Mouse (Mus musculus) stomach, embryonic 14.5 days (tissue): ENCODE data around the gene Pcnx2. TPM values are rescaled to one million over a fixed set of nuclear protein-coding genes. Genes with fewer than 3 reads are reported as not detected.

Source experiments
- ATAC-seq: fragments of 200-750 bp; cut with Nextera tagmentation; 2 replicates; pipeline ENCODE4 v1.8.0; 2017; ENCODE audit warnings: low read depth, moderate TSS enrichment; ENCODE audit not compliant: insufficient number of reproducible peaks, insufficient read depth, low FRiP score
- H3K27ac ChIP-seq: fragments of 300-500 bp; sonication (generic); 2 replicates; pipeline ENCODE4 v1.5.1; 2014; ENCODE audit warnings: mild to moderate bottlenecking, low read length, moderate library complexity, mixed read lengths
- H3K27me3 ChIP-seq: fragments of 300-500 bp; sonication (generic); 2 replicates; pipeline ENCODE4 v1.6.1; 2014; ENCODE audit warnings: low read length, control low read depth, mixed read lengths; ENCODE audit not compliant: control insufficient read depth, insufficient read depth
- H3K36me3 ChIP-seq: fragments of 300-500 bp; sonication (generic); 2 replicates; pipeline ENCODE4 v1.6.1; 2014; ENCODE audit warnings: mild to moderate bottlenecking, control low read depth, low read length, moderate library complexity, mixed read lengths; ENCODE audit not compliant: control insufficient read depth, insufficient read depth
- H3K4me1 ChIP-seq: fragments of 300-500 bp; sonication (generic); 2 replicates; pipeline ENCODE4 v1.6.1; 2014; ENCODE audit warnings: low read length, control low read depth, mixed read lengths; ENCODE audit not compliant: control insufficient read depth, insufficient read depth
- H3K4me2 ChIP-seq: fragments of 300-500 bp; sonication (generic); replicated peaks from 2 replicates; pipeline ENCODE4 v1.6.1; 2014; ENCODE audit warnings: low read depth, low read length, control low read depth
- H3K4me3 ChIP-seq: fragments of 300-500 bp; sonication (generic); 2 replicates; pipeline ENCODE4 v1.5.1; 2014; ENCODE audit warnings: low read depth, low read length, control low read depth
- H3K9ac ChIP-seq: fragments of 300-500 bp; sonication (generic); replicated peaks from 2 replicates; pipeline ENCODE4 v1.6.1; 2014; ENCODE audit warnings: low read depth, mild to moderate bottlenecking, control low read depth, low read length, moderate library complexity, mixed read lengths
- H3K9me3 ChIP-seq: fragments of 300-500 bp; sonication (generic); 2 replicates; pipeline ENCODE4 v1.6.1; 2016; ENCODE audit warnings: low read depth, low read length, control low read depth; ENCODE audit not compliant: control insufficient read depth
- WGBS: fragments of 180-500 bp; shearing (Covaris S2); extraction: QIAGEN DNeasy Blood & Tissue Kit; methylation state at CpG from one replicate; pipeline ENCODE4 v1.1.7; 2014; 5-methylcytosine and 5-hydroxymethylcytosine counted together
- polyA plus RNA-seq: library from polyadenylated mRNA; unstranded; fragments of >200 nt; fragmentation: Nextera tagmentation; extraction: Ambion mirVana; gene quantifications from 2 replicates; pipeline ENCODE4 v1.2.1, GENCODE M21; 2014

Gene Pcnx2
- polyA plus RNA-seq, 1 experiment from 2014 or later = 0.29 TPM

DNA sequence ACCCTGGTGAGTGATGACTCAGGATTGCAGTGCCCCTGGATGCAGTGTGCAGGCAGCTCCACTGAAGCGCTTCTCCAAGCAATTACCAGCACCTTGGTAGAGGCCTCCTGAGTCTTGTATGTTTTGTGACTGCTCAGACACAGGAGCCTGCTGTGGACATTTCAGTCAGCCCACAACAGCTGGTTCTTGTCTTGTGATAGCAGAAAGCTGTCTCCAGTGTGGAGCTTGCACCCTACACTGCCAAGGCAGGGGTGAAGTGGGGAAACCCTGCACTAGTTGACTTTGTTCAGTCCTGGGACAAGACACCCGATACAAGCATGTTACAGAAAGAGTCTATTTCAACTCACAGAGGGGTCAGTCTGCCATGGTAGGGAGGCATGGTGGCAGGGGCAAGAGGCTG lies 102.8 kb downstream of the Pcnx2 start:
- no peak overlapping the region for H3K4me2 ChIP-seq
- 67% methylated on average over 2 of the region's 2 CpGs for WGBS
- H3K27ac ChIP-seq = no peak overlapping the region
- no peaks in the 10 kb centered on the region for H3K27me3 ChIP-seq
- ATAC-seq = no peak
- H3K4me1 ChIP-seq = peaks cover 7% of the 10 kb centered on the region; the same call in 1 of the 2 replicates
- no peaks in the 10 kb centered on the region for H3K36me3 ChIP-seq
- no peaks in the 10 kb centered on the region for H3K9me3 ChIP-seq
- no peak overlapping the region for H3K9ac ChIP-seq
- H3K4me3 ChIP-seq = no peak overlapping the region

DNA sequence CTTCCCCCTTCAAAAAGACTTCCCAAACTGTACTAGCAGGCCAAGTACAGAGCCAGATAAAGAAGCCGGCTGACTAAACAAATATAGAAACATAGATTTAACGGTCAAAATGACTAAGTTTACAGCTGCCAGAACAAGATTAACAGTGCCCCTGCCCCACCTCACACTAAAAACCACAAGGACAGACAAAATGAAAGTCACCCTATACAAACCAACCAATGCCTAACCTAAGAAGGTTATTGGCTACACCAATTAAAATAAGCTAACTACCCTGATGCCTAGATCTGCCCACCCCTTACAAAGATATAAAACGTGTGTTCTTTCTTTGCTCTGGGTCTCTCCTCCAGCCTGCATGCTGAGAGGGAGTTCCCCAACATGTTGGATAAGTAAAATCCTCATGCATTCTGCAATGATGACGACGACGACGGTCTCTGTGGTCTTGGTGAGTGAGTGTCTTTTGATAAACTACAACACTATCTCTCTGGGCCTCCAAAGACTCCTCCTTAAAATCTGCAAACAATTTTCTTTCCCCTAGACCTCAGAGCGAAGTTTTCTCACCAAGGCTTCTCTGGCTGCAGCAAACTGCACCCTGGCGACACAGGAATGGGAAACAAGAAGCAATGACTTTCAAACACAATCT lies 105.2 kb downstream of the Pcnx2 start:
- Histone ChIP-seq H3K36me3 (no peaks in the 10 kb centered on the region), H3K4me2 (no peak overlapping the region), H3K4me1 (peaks cover 7% of the 10 kb centered on the region; the same call in 1 of the 2 replicates), H3K9me3 (no peaks in the 10 kb centered on the region), H3K27ac (no peak overlapping the region), H3K4me3 (no peak overlapping the region), H3K27me3 (no peaks in the 10 kb centered on the region), H3K9ac (no peak overlapping the region)
- ATAC-seq = no peak
- WGBS = 69% methylated on average over 9 of the region's 9 CpGs

DNA sequence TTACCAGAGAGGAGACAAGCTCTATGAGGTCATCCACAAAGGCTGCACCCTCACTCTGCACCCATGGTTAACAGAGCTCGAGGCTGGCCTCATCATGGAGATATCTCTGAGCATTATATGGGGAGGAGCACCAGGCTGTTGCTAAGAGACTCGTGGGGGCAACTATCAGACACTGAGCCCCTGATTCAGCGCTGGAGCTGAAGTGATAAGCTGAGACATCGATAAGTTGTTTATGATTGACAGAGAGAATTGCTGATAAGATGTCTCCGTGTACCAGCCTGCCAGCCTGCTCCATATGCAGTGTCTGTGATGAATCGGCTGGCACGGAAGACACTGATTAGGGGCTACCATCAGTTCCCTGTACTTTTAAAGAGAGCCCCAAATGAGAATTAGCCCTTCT lies 111.2 kb downstream of the Pcnx2 start:
- Histone ChIP-seq H3K36me3 (no peaks in the 10 kb centered on the region), H3K4me1 (no peaks in the 10 kb centered on the region), H3K27me3 (no peaks in the 10 kb centered on the region), H3K27ac (no peak overlapping the region), H3K9me3 (no peaks in the 10 kb centered on the region), H3K9ac (no peak overlapping the region), H3K4me3 (no peak overlapping the region), H3K4me2 (no peak overlapping the region)
- ATAC-seq = no peak
- 68% methylated on average over 7 of the region's 7 CpGs for WGBS

DNA sequence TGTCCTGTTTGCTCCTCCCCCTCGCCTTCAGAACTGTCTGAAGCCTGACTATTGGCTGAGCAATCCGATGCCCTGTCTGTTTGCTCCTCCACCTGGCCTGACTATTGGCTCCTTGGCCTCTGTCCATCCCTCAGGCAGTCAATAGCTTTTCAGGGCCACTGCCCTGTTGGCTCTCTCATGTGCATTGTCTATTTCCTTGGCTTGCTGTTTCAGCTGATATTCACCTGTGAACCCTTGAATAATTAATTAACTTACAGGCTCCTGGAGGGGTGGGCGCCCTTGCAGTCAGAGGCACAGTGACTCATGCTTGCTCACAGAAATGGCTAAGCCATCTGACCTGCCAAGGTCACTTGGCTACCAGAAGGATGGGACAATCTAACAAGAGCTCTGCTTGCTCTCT lies 116.0 kb downstream of the Pcnx2 start:
- H3K27ac ChIP-seq = no peak overlapping the region
- 0 out of 2 replicates have a peak, but pooled peaks cover 2% of the 10 kb centered on the region for H3K4me1 ChIP-seq
- H3K9me3 ChIP-seq = no peaks in the 10 kb centered on the region
- H3K4me3 ChIP-seq = no peak overlapping the region
- no peaks in the 10 kb centered on the region for H3K36me3 ChIP-seq
- 57% methylated on average over 3 of the region's 3 CpGs for WGBS
- H3K27me3 ChIP-seq = no peaks in the 10 kb centered on the region
- no peak for ATAC-seq
- no peak overlapping the region for H3K9ac ChIP-seq
- no peak overlapping the region for H3K4me2 ChIP-seq

DNA sequence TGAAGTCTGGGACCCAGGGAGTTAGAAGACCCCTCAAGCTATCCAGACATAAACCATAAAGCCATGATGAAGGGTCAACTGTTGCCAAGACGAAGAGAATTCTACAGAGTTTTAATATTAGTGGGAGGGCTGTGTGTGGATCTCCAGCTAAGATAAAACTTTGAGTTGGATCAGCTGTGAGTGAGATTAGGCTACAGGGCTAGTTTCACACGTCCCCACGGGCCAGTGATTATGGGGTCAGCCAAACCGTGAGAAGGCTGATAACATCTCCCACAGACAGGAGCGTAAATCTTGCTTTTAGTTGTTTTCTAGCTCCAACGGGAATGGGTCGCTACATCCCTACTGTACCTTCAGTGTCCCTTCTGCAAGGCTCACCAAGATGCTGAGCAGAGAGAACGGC lies 118.5 kb downstream of the Pcnx2 start:
- 0 out of 2 replicates have a peak, but pooled peaks cover 2% of the 10 kb centered on the region for H3K4me1 ChIP-seq
- no peaks in the 10 kb centered on the region for H3K36me3 ChIP-seq
- no peak for ATAC-seq
- WGBS = 45% methylated on average over 8 of the region's 8 CpGs
- H3K9me3 ChIP-seq = no peaks in the 10 kb centered on the region
- H3K4me3 ChIP-seq = no peak overlapping the region
- H3K27me3 ChIP-seq = no peaks in the 10 kb centered on the region
- no peak overlapping the region for H3K4me2 ChIP-seq
- no peak overlapping the region for H3K27ac ChIP-seq
- H3K9ac ChIP-seq = no peak overlapping the region

DNA sequence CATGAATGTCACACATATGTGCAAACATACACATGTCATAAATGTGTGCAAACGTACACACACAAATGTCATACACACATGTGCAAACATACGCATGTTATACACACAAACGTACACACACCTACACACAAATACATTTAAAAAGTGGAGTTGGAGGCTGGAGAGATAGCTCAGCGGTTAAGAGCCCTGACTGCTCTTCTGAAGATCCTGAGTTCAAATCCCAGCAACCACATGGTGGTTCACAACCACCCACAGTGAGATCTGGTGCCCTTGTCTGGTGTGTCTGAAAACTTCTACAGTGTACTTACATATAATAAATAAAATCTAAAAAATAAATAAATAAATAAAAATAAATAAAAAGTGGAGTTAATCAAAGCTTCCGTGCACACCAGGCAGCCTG lies 119.2 kb downstream of the Pcnx2 start:
- Histone ChIP-seq H3K4me3 (no peak overlapping the region), H3K27me3 (no peaks in the 10 kb centered on the region), H3K4me1 (0 out of 2 replicates have a peak, but pooled peaks cover 2% of the 10 kb centered on the region), H3K4me2 (no peak overlapping the region), H3K9ac (no peak overlapping the region), H3K36me3 (no peaks in the 10 kb centered on the region), H3K9me3 (no peaks in the 10 kb centered on the region), H3K27ac (no peak overlapping the region)
- 89% methylated on average over 5 of the region's 5 CpGs for WGBS
- ATAC-seq = no peak

DNA sequence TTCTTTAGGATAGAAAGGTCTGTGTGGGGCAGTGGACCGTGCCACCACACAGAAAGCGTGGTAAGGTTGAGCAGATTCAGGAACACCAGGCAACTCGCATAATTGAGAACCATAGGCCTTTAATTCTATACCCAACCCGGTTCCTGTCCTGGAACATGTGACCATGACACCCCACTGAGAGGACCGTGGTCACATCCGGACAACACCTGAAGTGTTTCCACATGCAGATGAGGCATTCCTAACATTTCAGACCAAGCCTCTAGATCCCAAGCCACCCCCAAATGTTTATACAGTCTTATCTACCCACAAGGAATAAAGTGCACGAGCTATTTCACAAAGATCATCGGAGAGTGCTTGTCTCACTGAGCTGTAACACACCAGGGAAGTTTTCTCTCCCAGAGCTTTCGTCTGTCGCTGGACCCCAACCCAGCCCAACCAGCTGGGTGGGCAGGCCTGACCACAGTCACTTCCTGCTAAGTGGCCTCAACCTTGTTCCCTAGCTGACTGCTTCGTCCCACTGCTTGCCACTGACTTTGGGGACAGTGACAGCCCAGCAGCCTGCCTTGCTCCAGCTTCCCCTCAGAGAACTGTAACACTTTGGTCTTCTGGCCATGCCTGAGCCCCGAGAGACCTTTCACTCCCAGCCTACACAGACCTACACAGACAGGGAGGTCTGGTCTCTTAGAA lies 120.5 kb downstream of the Pcnx2 start:
- no peaks in the 10 kb centered on the region for H3K9me3 ChIP-seq
- no peaks in the 10 kb centered on the region for H3K36me3 ChIP-seq
- no peak overlapping the region for H3K4me3 ChIP-seq
- 0 out of 2 replicates have a peak, but pooled peaks cover 2% of the 10 kb centered on the region for H3K4me1 ChIP-seq
- no peaks in the 10 kb centered on the region for H3K27me3 ChIP-seq
- H3K9ac ChIP-seq = no peak overlapping the region
- ATAC-seq = no peak
- no peak overlapping the region for H3K4me2 ChIP-seq
- WGBS = 47% methylated on average over 12 of the region's 12 CpGs
- no peak overlapping the region for H3K27ac ChIP-seq

DNA sequence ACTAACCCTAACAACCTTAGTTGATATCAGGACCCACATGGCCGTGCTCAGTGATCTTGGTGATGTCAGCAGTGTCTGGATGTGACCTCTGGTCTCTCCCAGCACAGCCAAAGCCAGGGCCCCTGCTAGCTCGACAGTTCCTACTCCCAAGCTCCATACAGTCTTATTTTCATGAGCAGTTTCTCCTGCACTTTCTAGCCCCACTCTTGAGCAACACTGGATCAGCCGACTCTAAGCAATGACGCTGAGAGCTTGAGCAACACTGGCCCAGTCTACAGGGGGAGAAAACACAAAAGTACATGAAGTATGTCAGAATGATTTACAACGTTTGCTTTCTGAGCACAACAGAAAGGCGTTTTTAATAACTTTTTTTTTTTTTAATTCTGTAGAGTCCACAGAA lies 121.3 kb downstream of the Pcnx2 start:
- H3K36me3 ChIP-seq = no peaks in the 10 kb centered on the region
- H3K4me1 ChIP-seq = 0 out of 2 replicates have a peak, but pooled peaks cover 2% of the 10 kb centered on the region
- no peaks in the 10 kb centered on the region for H3K27me3 ChIP-seq
- no peak overlapping the region for H3K9ac ChIP-seq
- no peak overlapping the region for H3K27ac ChIP-seq
- H3K9me3 ChIP-seq = no peaks in the 10 kb centered on the region
- ATAC-seq = no peak
- WGBS = 52% methylated on average over 6 of the region's 6 CpGs
- H3K4me3 ChIP-seq = no peak overlapping the region
- no peak overlapping the region for H3K4me2 ChIP-seq
